Mouse (Mus musculus) intestine, embryonic 16.5 days (tissue): ENCODE measurements around the gene Hectd1. TPM values are rescaled to one million over a fixed set of nuclear protein-coding genes. Genes with fewer than 3 reads are reported as not detected.

Source experiments
- ATAC-seq: fragments of 200-750 bp; cut with Nextera tagmentation; 2 replicates; pipeline ENCODE4 v1.8.0; 2017; ENCODE audit warnings: moderate TSS enrichment, moderate library complexity
- H3K27ac ChIP-seq: fragments of 300-500 bp; sonication (generic); 2 replicates; pipeline ENCODE4 v1.5.1; 2014; ENCODE audit warnings: mild to moderate bottlenecking, low read length
- H3K27me3 ChIP-seq: fragments of 300-500 bp; sonication (generic); replicated peaks from 2 replicates; pipeline ENCODE4 v1.6.1; 2014; ENCODE audit warnings: low read length, control low read depth, mixed read lengths; ENCODE audit not compliant: control insufficient read depth, insufficient read depth
- H3K36me3 ChIP-seq: fragments of 300-500 bp; sonication (generic); 2 replicates; pipeline ENCODE4 v1.6.1; 2014; ENCODE audit warnings: low read length, control low read depth; ENCODE audit not compliant: control insufficient read depth, insufficient read depth
- H3K4me1 ChIP-seq: fragments of 300-500 bp; sonication (generic); 2 replicates; pipeline ENCODE4 v1.6.1; 2014; ENCODE audit warnings: low read length, control low read depth, mixed read lengths; ENCODE audit not compliant: control insufficient read depth, insufficient read depth
- H3K4me2 ChIP-seq: fragments of 300-500 bp; sonication (generic); 2 replicates; pipeline ENCODE4 v1.6.1; 2014; ENCODE audit warnings: low read depth, low read length, control low read depth
- H3K4me3 ChIP-seq: fragments of 300-500 bp; sonication (generic); 2 replicates; pipeline ENCODE4 v1.5.1; 2014; ENCODE audit warnings: mild to moderate bottlenecking, low read length
- H3K9ac ChIP-seq: fragments of 300-500 bp; sonication (generic); 2 replicates; pipeline ENCODE4 v1.6.1; 2014; ENCODE audit warnings: low read depth, low read length
- H3K9me3 ChIP-seq: fragments of 300-500 bp; sonication (generic); 2 replicates; pipeline ENCODE4 v1.6.1; 2016; ENCODE audit warnings: low read length, control low read depth; ENCODE audit not compliant: control insufficient read depth
- WGBS: fragments of 180-500 bp; shearing (Covaris S2); extraction: QIAGEN DNeasy Blood & Tissue Kit; methylation state at CpG from one replicate; pipeline ENCODE4 v1.1.7; 2014; 5-methylcytosine and 5-hydroxymethylcytosine counted together
- polyA plus RNA-seq: library from polyadenylated mRNA; unstranded; fragments of >200 nt; fragmentation: Nextera tagmentation; extraction: Ambion mirVana; gene quantifications from 2 replicates; pipeline ENCODE4 v1.2.1, GENCODE M21; 2015

Gene Hectd1
- polyA plus RNA-seq, result 25.6 and 26.8 TPM in 2 replicates

DNA sequence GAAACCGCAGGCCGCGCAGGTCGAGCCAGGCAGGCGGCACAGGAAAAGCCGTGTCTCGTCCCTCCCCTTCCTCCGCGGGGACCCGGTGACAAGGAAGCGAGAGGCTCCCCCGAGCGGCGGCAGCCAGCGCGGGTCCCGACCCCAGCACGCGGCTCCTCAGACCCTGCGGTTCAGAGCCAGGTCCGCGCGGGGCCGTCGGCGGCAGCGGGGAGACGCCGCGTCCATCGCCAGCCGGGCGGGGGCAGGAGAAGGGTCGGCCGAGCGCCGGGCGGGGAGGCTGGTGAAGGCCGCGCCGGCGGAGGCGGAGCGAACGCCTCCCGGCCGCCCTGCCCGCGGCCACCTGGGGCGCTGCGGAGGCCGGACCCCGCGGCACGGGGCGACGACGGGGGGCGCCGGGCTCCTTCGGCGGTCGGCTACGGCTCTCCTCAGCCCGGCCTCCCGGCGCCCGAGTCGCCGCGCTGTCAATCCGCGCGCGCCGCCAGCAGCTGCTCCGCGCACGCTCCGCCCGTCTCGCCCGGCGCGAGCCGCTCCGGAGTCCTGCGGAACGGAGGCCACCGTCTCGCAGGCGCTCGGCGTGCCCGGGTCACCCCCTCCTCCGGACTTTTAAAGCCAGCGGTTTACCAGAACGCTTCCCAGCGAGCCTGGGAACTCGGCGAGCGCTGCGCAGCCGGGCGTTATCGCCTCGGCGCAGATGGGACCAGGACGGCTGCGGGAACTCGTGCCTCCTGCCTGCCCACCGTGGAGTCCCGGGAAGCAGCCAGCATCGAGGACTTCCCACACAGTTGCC, at the start of gene Hectd1:
Gene Hectd1 (minus strand): TSS at position 247 of the 787 bp plus-strand sequence.
- H3K27ac ChIP-seq, result peak within 1 kb of the TSS; percentile 100
- no peaks in the 10 kb centered on the region for H3K27me3 ChIP-seq
- H3K4me1 ChIP-seq, result peaks cover 14% of the 10 kb centered on the region
- peaks cover 11% of the 10 kb centered on the region for H3K36me3 ChIP-seq
- no peaks in the 10 kb centered on the region for H3K9me3 ChIP-seq
- peak within 1 kb of the TSS; percentile 61 for H3K4me2 ChIP-seq
- peak within 1 kb of the TSS; percentile 98 for H3K4me3 ChIP-seq
- H3K9ac ChIP-seq, result peak within 1 kb of the TSS; percentile 100
- WGBS, result under 1% methylated on average over 99 of the region's 114 CpGs
- ATAC-seq, result peak; percentile 96

DNA sequence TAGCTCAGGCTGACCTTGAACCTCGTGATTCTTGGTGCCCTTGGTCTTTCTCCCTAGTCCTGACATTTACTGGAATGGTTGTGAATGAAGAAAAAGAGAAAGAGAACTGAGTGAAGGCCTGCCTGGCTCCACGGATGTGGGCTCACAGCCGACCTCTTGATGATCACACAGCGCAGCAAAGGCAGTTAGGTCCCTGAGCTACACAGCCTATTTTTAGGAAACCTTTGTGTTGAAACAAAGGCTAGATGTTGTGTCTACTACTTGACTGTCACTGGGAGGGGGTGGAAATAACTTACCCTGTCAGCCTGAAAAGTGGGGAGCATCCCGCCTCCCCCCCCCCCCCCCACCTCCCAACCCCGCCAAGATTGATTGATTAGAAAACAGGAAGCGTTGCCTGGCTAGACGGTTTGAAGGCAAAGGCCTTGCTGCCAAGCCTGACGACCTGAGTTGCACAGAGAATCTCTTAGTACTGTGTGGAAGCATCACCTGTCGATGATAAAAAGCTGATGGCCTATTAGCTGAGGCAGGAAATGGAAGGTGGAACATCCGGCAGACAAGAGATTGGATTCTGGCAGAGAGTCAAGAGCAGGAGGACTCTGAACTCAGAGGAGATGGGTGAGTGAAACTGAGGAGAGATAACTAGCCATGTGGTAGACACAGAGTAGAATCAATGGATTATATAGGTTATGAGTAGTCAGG, 42.3 kb upstream of the Hectd1 start:
- Histone ChIP-seq H3K4me3 (no peak overlapping the region), H3K36me3 (no peaks in the 10 kb centered on the region), H3K9ac (no peak overlapping the region), H3K4me1 (no peaks in the 10 kb centered on the region), H3K27me3 (no peaks in the 10 kb centered on the region), H3K27ac (no peak overlapping the region), H3K4me2 (no peak overlapping the region), H3K9me3 (no peaks in the 10 kb centered on the region)
- WGBS, result 60% methylated on average over 11 of the region's 11 CpGs
- ATAC-seq, result peak; percentile 43; the same call in 1 of the 2 replicates

DNA sequence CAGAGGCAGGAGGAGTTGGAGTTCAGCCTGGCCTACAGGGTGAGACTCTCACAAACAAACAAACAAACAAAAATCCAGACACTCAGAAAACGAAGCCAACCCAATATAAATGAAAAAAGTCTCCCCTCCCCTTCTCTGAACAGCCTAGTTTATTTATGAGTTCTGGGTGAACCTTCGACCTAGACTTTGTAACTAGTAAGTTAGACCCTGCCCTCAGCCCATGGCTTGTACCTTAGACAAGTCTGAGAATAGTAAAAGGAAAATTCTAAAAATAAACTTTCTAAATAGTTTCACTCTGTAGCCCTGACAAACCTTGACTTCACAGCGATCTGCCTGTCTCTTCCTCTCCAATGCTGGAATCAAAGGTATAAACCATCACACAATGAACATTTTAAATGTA, 40.2 kb upstream of the Hectd1 start:
- ATAC-seq, result no peak
- no peak overlapping the region for H3K9ac ChIP-seq
- H3K27me3 ChIP-seq, result no peaks in the 10 kb centered on the region
- no peaks in the 10 kb centered on the region for H3K9me3 ChIP-seq
- no peak overlapping the region for H3K4me3 ChIP-seq
- H3K4me1 ChIP-seq, result peaks cover 9% of the 10 kb centered on the region; the same call in 1 of the 2 replicates
- no peak overlapping the region for H3K27ac ChIP-seq
- H3K4me2 ChIP-seq, result no peak overlapping the region
- H3K36me3 ChIP-seq, result no peaks in the 10 kb centered on the region
- 72% methylated on average over 3 of the region's 3 CpGs for WGBS

DNA sequence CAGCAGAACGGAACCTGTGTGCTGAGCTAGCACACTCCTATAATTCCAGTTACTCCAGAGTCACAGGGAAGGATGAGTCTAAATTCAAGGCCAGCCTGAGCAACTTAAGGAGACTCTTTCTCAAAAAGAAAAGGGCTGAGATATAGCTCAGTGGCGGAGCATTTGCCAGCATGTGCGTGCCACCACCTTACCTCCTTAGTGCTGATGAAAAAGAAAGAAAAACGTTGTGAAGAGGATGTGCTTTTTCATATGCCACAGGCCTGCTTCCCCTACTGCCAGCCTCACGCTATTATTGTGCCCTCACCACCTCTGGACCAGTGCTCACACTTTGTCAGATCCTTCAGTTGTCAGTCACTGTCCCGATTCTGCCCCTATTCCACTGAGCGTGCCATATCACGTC, 37.7 kb upstream of the Hectd1 start:
- Histone ChIP-seq H3K4me2 (no peak overlapping the region), H3K9me3 (no peaks in the 10 kb centered on the region), H3K9ac (no peak overlapping the region), H3K36me3 (no peaks in the 10 kb centered on the region), H3K4me3 (no peak overlapping the region), H3K27ac (no peak overlapping the region), H3K27me3 (no peaks in the 10 kb centered on the region), H3K4me1 (peaks cover 9% of the 10 kb centered on the region; the same call in 1 of the 2 replicates)
- WGBS, result 80% methylated on average over 8 of the region's 8 CpGs
- no peak for ATAC-seq

DNA sequence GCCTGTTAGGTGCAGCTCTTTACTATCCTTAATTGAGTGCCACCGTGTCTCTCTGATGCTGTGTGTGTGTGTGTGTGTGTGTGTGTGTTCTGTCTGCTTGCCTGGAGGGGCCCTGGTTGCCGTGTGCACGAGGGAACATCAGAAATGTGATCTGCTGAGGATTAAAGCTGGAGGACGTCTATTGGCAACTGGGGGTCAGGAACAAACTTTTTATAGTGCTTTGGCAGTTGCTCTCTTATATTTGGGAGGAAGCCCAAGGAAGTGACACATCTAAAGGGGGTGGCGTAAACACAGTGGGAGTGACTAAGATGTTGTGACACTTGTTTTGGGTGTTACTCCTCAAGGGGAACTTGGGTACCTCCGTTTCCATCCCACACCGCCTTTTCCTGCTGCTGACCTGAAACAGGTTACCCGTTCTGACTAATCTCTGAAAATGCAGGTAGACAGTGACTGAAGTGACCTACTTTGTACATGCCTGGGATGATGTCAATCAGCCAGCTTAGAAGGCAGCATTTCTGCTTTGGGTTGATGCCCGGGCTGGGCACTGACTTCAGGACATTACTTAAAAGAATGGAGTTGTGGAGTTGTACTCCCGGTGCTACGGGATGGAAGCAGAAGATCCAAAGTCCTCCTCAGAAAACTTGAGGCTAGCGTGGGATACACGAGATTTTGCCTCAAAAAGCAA, 37.0 kb upstream of the Hectd1 start:
- WGBS, result 63% methylated on average over 13 of the region's 13 CpGs
- H3K4me2 ChIP-seq, result no peak overlapping the region
- no peaks in the 10 kb centered on the region for H3K27me3 ChIP-seq
- ATAC-seq, result peak; percentile 26
- H3K9ac ChIP-seq, result no peak overlapping the region
- no peaks in the 10 kb centered on the region for H3K9me3 ChIP-seq
- no peak overlapping the region for H3K4me3 ChIP-seq
- 0 out of 2 replicates have a peak overlapping the region, but pooled peaks have one; percentile 5 for H3K27ac ChIP-seq
- H3K36me3 ChIP-seq, result no peaks in the 10 kb centered on the region
- H3K4me1 ChIP-seq, result peaks cover 9% of the 10 kb centered on the region; the same call in 1 of the 2 replicates

DNA sequence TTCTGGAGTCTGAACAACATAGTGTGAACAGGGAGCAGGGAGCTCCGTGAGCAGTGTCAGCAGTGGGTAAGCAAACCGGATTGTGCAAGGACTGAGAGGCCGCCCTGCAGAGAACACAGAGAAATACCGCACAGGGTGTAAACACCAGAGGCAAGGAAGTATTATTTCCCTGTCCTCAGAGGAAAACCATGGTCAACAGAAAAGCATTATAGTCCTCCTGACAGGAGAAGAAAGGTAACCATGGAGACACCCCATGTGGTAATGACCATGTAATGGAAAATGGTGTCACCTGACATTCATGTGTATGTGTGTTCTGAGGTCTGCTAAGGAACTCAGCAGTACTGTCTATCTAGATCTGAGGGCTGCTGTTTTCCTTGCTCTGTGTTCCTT, 36.4 kb upstream of the Hectd1 start:
- WGBS, result 27% methylated on average over 4 of the region's 4 CpGs

DNA sequence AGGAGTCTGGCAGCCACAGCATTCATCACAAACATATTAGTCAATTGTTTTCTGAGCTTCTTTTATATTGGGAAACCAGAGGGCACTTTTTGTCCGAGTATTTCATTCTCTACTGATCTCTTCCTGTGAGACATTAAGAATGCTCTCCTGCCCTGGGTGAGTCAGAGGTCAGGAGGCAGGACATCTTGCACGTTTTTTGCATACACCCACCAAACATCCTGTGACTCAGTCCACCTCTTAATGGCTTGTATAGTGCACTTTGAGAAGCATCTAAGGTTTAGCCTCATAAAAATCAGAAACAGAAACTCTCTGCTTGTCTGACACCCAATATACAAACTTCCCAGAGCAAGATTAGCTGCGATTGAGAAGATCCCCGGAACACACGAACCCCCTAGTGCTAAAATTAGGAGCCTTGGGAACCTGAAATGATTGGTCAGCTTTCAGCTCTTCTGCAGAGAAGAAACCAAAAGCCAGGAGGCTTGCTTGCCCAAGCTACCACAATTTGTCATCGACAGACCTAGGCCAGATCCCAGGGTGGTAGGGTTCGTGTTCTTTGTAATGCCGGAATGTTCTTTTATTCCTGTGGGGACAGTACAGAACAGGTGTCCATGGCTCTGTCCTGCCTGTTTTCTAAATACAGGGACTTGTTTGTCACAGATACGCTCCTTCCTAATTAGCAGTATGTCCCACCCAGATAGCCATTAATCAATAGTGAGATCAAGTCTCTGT, 35.9 kb upstream of the Hectd1 start:
- peak; percentile 13; the same call in 1 of the 2 replicates for ATAC-seq
- no peak overlapping the region for H3K4me2 ChIP-seq
- H3K4me1 ChIP-seq, result peaks cover 9% of the 10 kb centered on the region; the same call in 1 of the 2 replicates
- no peaks in the 10 kb centered on the region for H3K36me3 ChIP-seq
- no peaks in the 10 kb centered on the region for H3K27me3 ChIP-seq
- H3K27ac ChIP-seq, result peak overlapping the region; percentile 5; the same call in 1 of the 2 replicates
- H3K9me3 ChIP-seq, result no peaks in the 10 kb centered on the region
- no peak overlapping the region for H3K4me3 ChIP-seq
- H3K9ac ChIP-seq, result no peak overlapping the region
- 55% methylated on average over 9 of the region's 9 CpGs for WGBS

More for the DNA sequence above, 36.4 kb upstream of the Hectd1 start:
- Histone ChIP-seq H3K4me3 (no peak overlapping the region), H3K27me3 (no peaks in the 10 kb centered on the region), H3K4me1 (peaks cover 9% of the 10 kb centered on the region; the same call in 1 of the 2 replicates), H3K27ac (peak overlapping the region; percentile 5; the same call in 1 of the 2 replicates), H3K36me3 (no peaks in the 10 kb centered on the region), H3K9me3 (no peaks in the 10 kb centered on the region), H3K4me2 (no peak overlapping the region), H3K9ac (no peak overlapping the region)
- ATAC-seq, result peak; percentile 86

DNA sequence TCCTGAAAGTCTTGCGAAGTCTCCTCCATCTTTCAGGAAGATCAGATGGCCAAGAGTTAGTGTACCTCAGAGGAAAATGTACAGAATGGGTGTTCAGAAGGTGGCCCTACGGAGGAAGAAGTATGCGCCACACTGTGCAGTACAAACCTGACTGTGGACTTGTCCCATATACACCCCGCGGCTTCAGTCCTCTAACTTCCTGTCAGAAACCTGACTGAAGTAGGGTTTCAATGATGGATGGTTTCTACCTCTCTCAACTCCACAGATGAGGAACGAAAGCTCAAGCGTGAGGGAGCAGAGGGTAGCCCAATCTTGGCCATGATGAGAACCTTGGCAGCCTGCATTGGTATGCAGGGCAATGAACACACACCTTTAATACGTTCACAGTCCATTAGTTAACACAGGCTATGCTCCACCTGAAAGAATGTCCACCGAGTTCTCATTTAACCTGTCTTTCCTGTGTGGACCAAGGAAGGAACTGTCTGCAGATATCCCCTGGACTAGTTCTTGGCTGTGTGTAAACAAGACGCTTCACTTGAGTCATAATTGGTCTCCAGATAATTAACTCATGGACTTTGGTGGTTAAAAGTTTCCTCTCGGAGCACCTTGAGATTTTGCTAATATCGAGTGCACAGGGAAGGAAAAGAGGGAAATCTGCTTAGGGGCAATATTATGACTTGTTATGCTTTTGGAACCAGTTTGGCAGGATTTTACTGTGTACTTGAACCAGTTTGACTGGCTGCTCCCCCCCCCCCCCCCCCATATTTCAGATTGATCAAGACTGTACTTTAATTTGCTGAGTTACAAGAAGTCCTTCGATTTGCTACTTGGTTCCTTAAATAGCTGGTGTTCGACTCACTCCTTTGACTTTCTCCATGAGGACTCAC, 34.0 kb upstream of the Hectd1 start:
- peak overlapping the region; percentile 15; the same call in 1 of the 2 replicates for H3K4me2 ChIP-seq
- no peaks in the 10 kb centered on the region for H3K27me3 ChIP-seq
- H3K9ac ChIP-seq, result no peak overlapping the region
- H3K4me3 ChIP-seq, result no peak overlapping the region
- no peaks in the 10 kb centered on the region for H3K9me3 ChIP-seq
- 78% methylated on average over 14 of the region's 14 CpGs for WGBS
- peaks cover 9% of the 10 kb centered on the region; the same call in 1 of the 2 replicates for H3K4me1 ChIP-seq
- peak; percentile 73 for ATAC-seq
- H3K36me3 ChIP-seq, result no peaks in the 10 kb centered on the region
- H3K27ac ChIP-seq, result no peak overlapping the region
